Mouse (Mus musculus): ENCODE measurements at regions not wholly inside any gene's neighbourhood (a gene's known extent, or its start where the extent isn't known, plus 50 kb on each side); places are given as distances from the start of the nearest gene placed in this dataset.
A peak's percentile ranks its signal among the peaks of the same experiment; 100 is the strongest.

GRCm38 (mm10) chr14:107727234-107727633, 1186.7 kb downstream of the Slitrk1 start:
- Histone ChIP-seq H3K4me3 (ENCODE audit: low read depth, low read length) (no peak overlapping the region), H3K27ac (ENCODE audit: low read depth, low read length) (no peak overlapping the region), H3K9me3 (replicated peaks; ENCODE audit: control insufficient read depth, low read length) (no peaks in the 10 kb centered on the region), H3K9ac (ENCODE audit: low read length) (no peak overlapping the region), H3K36me3 (ENCODE audit: control insufficient read depth, insufficient read depth, low read length) (no peaks in the 10 kb centered on the region), H3K4me2 (ENCODE audit: low read length) (no peak overlapping the region), H3K4me1 (ENCODE audit: control insufficient read depth, insufficient read depth, low read length) (no peaks in the 10 kb centered on the region), H3K27me3 (replicated peaks; ENCODE audit: control insufficient read depth, insufficient read depth, low read length) (no peaks in the 10 kb centered on the region)
- no peak for ATAC-seq
- no peak for DNase-seq (ENCODE audit: low spot score)
- WGBS: 72% methylated on average over 3 of the region's 3 CpGs

GRCm38 (mm10) chr14:107688349-107688748, 1225.6 kb downstream of the Slitrk1 start:
- no peaks in the 10 kb centered on the region for H3K36me3 ChIP-seq (ENCODE audit: control insufficient read depth, insufficient read depth, low read length)
- H3K27ac ChIP-seq (ENCODE audit: low read depth, low read length): no peak overlapping the region
- no peaks in the 10 kb centered on the region for H3K27me3 ChIP-seq (replicated peaks; ENCODE audit: control insufficient read depth, insufficient read depth, low read length)
- no peak overlapping the region for H3K4me2 ChIP-seq (ENCODE audit: low read length)
- DNase-seq (ENCODE audit: low spot score): no peak
- H3K4me1 ChIP-seq (ENCODE audit: control insufficient read depth, insufficient read depth, low read length): no peaks in the 10 kb centered on the region
- H3K9me3 ChIP-seq (replicated peaks; ENCODE audit: control insufficient read depth, low read length): no peaks in the 10 kb centered on the region
- H3K4me3 ChIP-seq (ENCODE audit: low read depth, low read length): no peak overlapping the region
- no peak for ATAC-seq
- H3K9ac ChIP-seq (ENCODE audit: low read length): no peak overlapping the region

GRCm38 (mm10) chr14:107687261-107688019, 1226.5 kb downstream of the Slitrk1 start:
- Histone ChIP-seq H3K36me3 (ENCODE audit: control insufficient read depth, insufficient read depth, low read length) (no peaks in the 10 kb centered on the region), H3K27me3 (replicated peaks; ENCODE audit: control insufficient read depth, insufficient read depth, low read length) (no peaks in the 10 kb centered on the region), H3K27ac (ENCODE audit: low read depth, low read length) (no peak overlapping the region), H3K4me2 (ENCODE audit: low read length) (no peak overlapping the region), H3K9me3 (replicated peaks; ENCODE audit: control insufficient read depth, low read length) (no peaks in the 10 kb centered on the region), H3K9ac (ENCODE audit: low read length) (no peak overlapping the region), H3K4me3 (ENCODE audit: low read depth, low read length) (no peak overlapping the region), H3K4me1 (ENCODE audit: control insufficient read depth, insufficient read depth, low read length) (no peaks in the 10 kb centered on the region)
- peak; percentile 56 for DNase-seq (ENCODE audit: low spot score)
- ATAC-seq: peak; percentile 57; the same call in 1 of the 2 replicates
- 81% methylated on average over 3 of the region's 3 CpGs for WGBS

GRCm38 (mm10) chr14:107656595-107656994, 1257.4 kb downstream of the Slitrk1 start:
- Histone ChIP-seq H3K4me1 (ENCODE audit: control insufficient read depth, insufficient read depth, low read length) (no peaks in the 10 kb centered on the region), H3K27me3 (replicated peaks; ENCODE audit: control insufficient read depth, insufficient read depth, low read length) (no peaks in the 10 kb centered on the region), H3K9ac (ENCODE audit: low read length) (no peak overlapping the region), H3K9me3 (replicated peaks; ENCODE audit: control insufficient read depth, low read length) (no peaks in the 10 kb centered on the region), H3K27ac (ENCODE audit: low read depth, low read length) (no peak overlapping the region), H3K36me3 (ENCODE audit: control insufficient read depth, insufficient read depth, low read length) (no peaks in the 10 kb centered on the region), H3K4me2 (ENCODE audit: low read length) (no peak overlapping the region), H3K4me3 (ENCODE audit: low read depth, low read length) (no peak overlapping the region)
- ATAC-seq: 0 out of 2 replicates have a peak, but pooled peaks have one; percentile 23
- 65% methylated on average over 3 of the region's 3 CpGs for WGBS
- peak; percentile 13 for DNase-seq (ENCODE audit: low spot score)

GRCm38 (mm10) chr14:107615466-107615865, 1298.5 kb downstream of the Slitrk1 start:
- ATAC-seq: no peak
- no peaks in the 10 kb centered on the region for H3K9me3 ChIP-seq (replicated peaks; ENCODE audit: control insufficient read depth, low read length)

GRCm38 (mm10) chr14:107614348-107614747, 1299.6 kb downstream of the Slitrk1 start:
- H3K4me1 ChIP-seq (ENCODE audit: control insufficient read depth, insufficient read depth, low read length): no peaks in the 10 kb centered on the region
- no peak overlapping the region for H3K4me3 ChIP-seq (ENCODE audit: low read depth, low read length)
- DNase-seq (ENCODE audit: low spot score): peak; percentile 11
- H3K36me3 ChIP-seq (ENCODE audit: control insufficient read depth, insufficient read depth, low read length): no peaks in the 10 kb centered on the region
- no peak overlapping the region for H3K27ac ChIP-seq (ENCODE audit: low read depth, low read length)
- no peak overlapping the region for H3K4me2 ChIP-seq (ENCODE audit: low read length)
- no peak overlapping the region for H3K9ac ChIP-seq (ENCODE audit: low read length)
- H3K9me3 ChIP-seq (replicated peaks; ENCODE audit: control insufficient read depth, low read length): no peaks in the 10 kb centered on the region
- H3K27me3 ChIP-seq (replicated peaks; ENCODE audit: control insufficient read depth, insufficient read depth, low read length): no peaks in the 10 kb centered on the region
- ATAC-seq: no peak
- 21% methylated on average over 1 of the region's 1 CpGs for WGBS

More at GRCm38 (mm10) chr14:107615466-107615865, 1298.5 kb downstream of the Slitrk1 start:
- H3K4me3 ChIP-seq (ENCODE audit: low read depth, low read length): no peak overlapping the region
- no peak for DNase-seq (ENCODE audit: low spot score)
- no peak overlapping the region for H3K27ac ChIP-seq (ENCODE audit: low read depth, low read length)
- H3K27me3 ChIP-seq (replicated peaks; ENCODE audit: control insufficient read depth, insufficient read depth, low read length): no peaks in the 10 kb centered on the region
- WGBS: 95% methylated on average over 5 of the region's 5 CpGs
- no peak overlapping the region for H3K4me2 ChIP-seq (ENCODE audit: low read length)
- no peaks in the 10 kb centered on the region for H3K36me3 ChIP-seq (ENCODE audit: control insufficient read depth, insufficient read depth, low read length)
- H3K4me1 ChIP-seq (ENCODE audit: control insufficient read depth, insufficient read depth, low read length): no peaks in the 10 kb centered on the region
- no peak overlapping the region for H3K9ac ChIP-seq (ENCODE audit: low read length)

GRCm38 (mm10) chr14:107603198-107603597, 1310.8 kb downstream of the Slitrk1 start:
- Histone ChIP-seq H3K27me3 (replicated peaks; ENCODE audit: control insufficient read depth, insufficient read depth, low read length) (no peaks in the 10 kb centered on the region), H3K4me3 (ENCODE audit: low read depth, low read length) (no peak overlapping the region), H3K36me3 (ENCODE audit: control insufficient read depth, insufficient read depth, low read length) (no peaks in the 10 kb centered on the region), H3K4me1 (ENCODE audit: control insufficient read depth, insufficient read depth, low read length) (no peaks in the 10 kb centered on the region), H3K9me3 (replicated peaks; ENCODE audit: control insufficient read depth, low read length) (no peaks in the 10 kb centered on the region), H3K4me2 (ENCODE audit: low read length) (no peak overlapping the region), H3K27ac (ENCODE audit: low read depth, low read length) (no peak overlapping the region), H3K9ac (ENCODE audit: low read length) (no peak overlapping the region)
- ATAC-seq (no peak), DNase-seq (ENCODE audit: low spot score) (no peak)
- WGBS: 80% methylated on average over 1 of the region's 1 CpGs

GRCm38 (mm10) chr14:107586715-107587114, 1327.2 kb downstream of the Slitrk1 start:
- Histone ChIP-seq H3K36me3 (ENCODE audit: control insufficient read depth, insufficient read depth, low read length) (no peaks in the 10 kb centered on the region), H3K4me3 (ENCODE audit: low read depth, low read length) (no peak overlapping the region), H3K4me1 (ENCODE audit: control insufficient read depth, insufficient read depth, low read length) (no peaks in the 10 kb centered on the region), H3K9me3 (replicated peaks; ENCODE audit: control insufficient read depth, low read length) (no peaks in the 10 kb centered on the region), H3K9ac (ENCODE audit: low read length) (no peak overlapping the region), H3K4me2 (ENCODE audit: low read length) (no peak overlapping the region), H3K27ac (ENCODE audit: low read depth, low read length) (no peak overlapping the region), H3K27me3 (replicated peaks; ENCODE audit: control insufficient read depth, insufficient read depth, low read length) (no peaks in the 10 kb centered on the region)
- DNase-seq (ENCODE audit: low spot score) (peak; percentile 44), ATAC-seq (peak; percentile 44; the same call in 1 of the 2 replicates)

- no peaks in the 10 kb centered on the region for H3K27me3 ChIP-seq (replicated peaks; ENCODE audit: control insufficient read depth, insufficient read depth, low read length)
- DNase-seq (ENCODE audit: low spot score): no peak
- H3K9me3 ChIP-seq (replicated peaks; ENCODE audit: control insufficient read depth, low read length): no peaks in the 10 kb centered on the region
- no peaks in the 10 kb centered on the region for H3K36me3 ChIP-seq (ENCODE audit: control insufficient read depth, insufficient read depth, low read length)
- WGBS: 70% methylated on average over 2 of the region's 2 CpGs
- H3K9ac ChIP-seq (ENCODE audit: low read length): no peak overlapping the region
- H3K27ac ChIP-seq (ENCODE audit: low read depth, low read length): no peak overlapping the region
- no peak for ATAC-seq
- no peak overlapping the region for H3K4me3 ChIP-seq (ENCODE audit: low read depth, low read length)
- H3K4me1 ChIP-seq (ENCODE audit: control insufficient read depth, insufficient read depth, low read length): no peaks in the 10 kb centered on the region
- H3K4me2 ChIP-seq (ENCODE audit: low read length): no peak overlapping the region
Measured at GRCm38 (mm10) chr14:107584252-107584651, 1329.7 kb downstream of the Slitrk1 start.
